Mouse (Mus musculus) forebrain, embryonic 16.5 days (tissue): ENCODE measurements around the gene Tnni3k. TPM values are rescaled to one million over a fixed set of nuclear protein-coding genes. Genes with fewer than 3 reads are reported as not detected.

Experiments used
- ATAC-seq: fragments of 200-750 bp; cut with Nextera tagmentation; 2 replicates; pipeline ENCODE4 v1.8.0; 2017; ENCODE audit warnings: mild to moderate bottlenecking, moderate library complexity
- H3K27ac ChIP-seq: fragments of 300-500 bp; sonication (generic); 2 replicates; pipeline ENCODE4 v1.5.1; 2014; ENCODE audit warnings: low read length, control low read depth
- H3K27me3 ChIP-seq: fragments of 300-500 bp; sonication (generic); replicated peaks from 2 replicates; pipeline ENCODE4 v1.6.1; 2014; ENCODE audit warnings: low read length; ENCODE audit not compliant: control insufficient read depth, insufficient read depth
- H3K36me3 ChIP-seq: fragments of 300-500 bp; sonication (generic); 2 replicates; pipeline ENCODE4 v1.6.1; 2014; ENCODE audit not compliant: control insufficient read depth, insufficient read depth
- H3K4me1 ChIP-seq: fragments of 300-500 bp; sonication (generic); replicated peaks from 2 replicates; pipeline ENCODE4 v1.6.1; 2014; ENCODE audit warnings: low read length; ENCODE audit not compliant: control insufficient read depth, insufficient read depth
- H3K4me2 ChIP-seq: fragments of 300-500 bp; sonication (generic); 2 replicates; pipeline ENCODE4 v1.6.1; 2014; ENCODE audit warnings: mild to moderate bottlenecking, low read length, control low read depth
- H3K4me3 ChIP-seq: fragments of 300-500 bp; sonication (generic); replicated peaks from 2 replicates; pipeline ENCODE4 v1.5.1; 2014; ENCODE audit warnings: mild to moderate bottlenecking, low read length, control low read depth
- H3K9ac ChIP-seq: fragments of 300-500 bp; sonication (generic); replicated peaks from 2 replicates; pipeline ENCODE4 v1.6.1; 2014; ENCODE audit warnings: low read depth, low read length, control low read depth
- H3K9me3 ChIP-seq: fragments of 300-500 bp; sonication (generic); 2 replicates; pipeline ENCODE4 v1.6.1; 2016; ENCODE audit warnings: low read length; ENCODE audit not compliant: control insufficient read depth
- WGBS: fragments of 180-500 bp; shearing (Covaris S2); extraction: QIAGEN DNeasy Blood & Tissue Kit; methylation state at CpG from one replicate; pipeline ENCODE4 v1.1.7; 2014; 5-methylcytosine and 5-hydroxymethylcytosine counted together
- polyA plus RNA-seq: library from polyadenylated mRNA; unstranded; fragments of >200 nt; fragmentation: Nextera tagmentation; extraction: Ambion mirVana; gene quantifications from 2 replicates; pipeline ENCODE4 v1.2.1, GENCODE M21; 2015

Gene Tnni3k
- polyA plus RNA-seq, 1 experiment from 2014 or later, result 0.11 TPM

DNA sequence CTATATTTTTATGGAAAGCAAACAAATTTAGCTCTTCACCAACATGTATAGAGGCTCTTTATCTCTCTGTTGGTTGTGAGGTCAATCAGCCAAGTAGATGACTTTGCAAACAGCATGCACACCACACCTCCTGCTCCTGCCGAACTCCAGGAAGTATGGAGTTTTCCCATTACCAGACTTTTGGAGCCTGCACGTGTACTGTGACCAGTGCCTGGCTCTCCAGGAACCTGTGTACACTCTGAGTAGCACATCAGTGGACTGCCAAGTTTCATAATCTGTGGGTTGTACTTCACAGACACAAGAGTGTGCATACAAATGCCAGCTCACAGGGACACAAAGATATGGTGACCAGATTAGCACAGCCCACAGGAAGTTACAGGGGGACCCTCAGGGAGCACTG lies 84.2 kb downstream of the Tnni3k start:
- 80% methylated on average over 2 of the region's 2 CpGs for WGBS
- ATAC-seq, result no peak
- Histone ChIP-seq H3K4me1 (no peaks in the 10 kb centered on the region), H3K36me3 (no peaks in the 10 kb centered on the region), H3K9ac (no peak overlapping the region), H3K9me3 (no peaks in the 10 kb centered on the region), H3K27me3 (no peaks in the 10 kb centered on the region), H3K4me3 (no peak overlapping the region), H3K4me2 (no peak overlapping the region), H3K27ac (no peak overlapping the region)

GRCm38 (mm10) chr3:154961284-154961683 lies 93.9 kb downstream of the Tnni3k start:
- no peak overlapping the region for H3K9ac ChIP-seq
- H3K4me3 ChIP-seq, result no peak overlapping the region
- ATAC-seq, result peak; percentile 90
- no peaks in the 10 kb centered on the region for H3K9me3 ChIP-seq
- H3K27ac ChIP-seq, result peak overlapping the region; percentile 31
- 52% methylated on average over 3 of the region's 3 CpGs for WGBS
- no peaks in the 10 kb centered on the region for H3K4me1 ChIP-seq
- H3K4me2 ChIP-seq, result no peak overlapping the region
- no peaks in the 10 kb centered on the region for H3K36me3 ChIP-seq
- H3K27me3 ChIP-seq, result no peaks in the 10 kb centered on the region

GRCm38 (mm10) chr3:154953088-154953487 lies 102.1 kb downstream of the Tnni3k start:
- 72% methylated on average over 2 of the region's 2 CpGs for WGBS
- no peaks in the 10 kb centered on the region for H3K27me3 ChIP-seq
- no peaks in the 10 kb centered on the region for H3K4me1 ChIP-seq
- no peak overlapping the region for H3K9ac ChIP-seq
- no peaks in the 10 kb centered on the region for H3K36me3 ChIP-seq
- no peak overlapping the region for H3K4me3 ChIP-seq
- no peak overlapping the region for H3K4me2 ChIP-seq
- no peak overlapping the region for H3K27ac ChIP-seq
- no peak for ATAC-seq
- H3K9me3 ChIP-seq, result no peaks in the 10 kb centered on the region

DNA sequence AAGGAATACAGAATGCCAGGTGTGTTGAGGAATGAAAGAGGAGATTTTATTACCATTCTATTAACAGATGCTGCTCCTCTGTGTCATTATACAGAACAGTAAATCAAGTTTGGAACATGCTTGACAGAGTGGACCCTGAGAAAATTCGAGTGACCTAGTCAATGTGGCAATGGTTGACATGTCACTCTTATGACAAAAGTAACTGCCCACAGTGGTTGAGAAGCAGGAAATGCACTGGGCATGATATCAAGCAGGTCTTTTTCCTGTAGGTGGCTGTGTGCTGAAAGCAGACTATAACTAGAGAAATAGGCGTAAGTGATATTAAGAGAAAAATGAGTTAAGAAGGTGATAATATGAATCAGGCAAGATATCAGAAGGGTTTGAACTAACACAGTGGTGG lies 105.7 kb downstream of the Tnni3k start:
- Histone ChIP-seq H3K9me3 (no peaks in the 10 kb centered on the region), H3K4me3 (no peak overlapping the region), H3K36me3 (no peaks in the 10 kb centered on the region), H3K9ac (no peak overlapping the region), H3K4me1 (no peaks in the 10 kb centered on the region), H3K27me3 (no peaks in the 10 kb centered on the region), H3K4me2 (no peak overlapping the region), H3K27ac (no peak overlapping the region)
- ATAC-seq, result no peak
- 75% methylated on average over 2 of the region's 2 CpGs for WGBS

DNA sequence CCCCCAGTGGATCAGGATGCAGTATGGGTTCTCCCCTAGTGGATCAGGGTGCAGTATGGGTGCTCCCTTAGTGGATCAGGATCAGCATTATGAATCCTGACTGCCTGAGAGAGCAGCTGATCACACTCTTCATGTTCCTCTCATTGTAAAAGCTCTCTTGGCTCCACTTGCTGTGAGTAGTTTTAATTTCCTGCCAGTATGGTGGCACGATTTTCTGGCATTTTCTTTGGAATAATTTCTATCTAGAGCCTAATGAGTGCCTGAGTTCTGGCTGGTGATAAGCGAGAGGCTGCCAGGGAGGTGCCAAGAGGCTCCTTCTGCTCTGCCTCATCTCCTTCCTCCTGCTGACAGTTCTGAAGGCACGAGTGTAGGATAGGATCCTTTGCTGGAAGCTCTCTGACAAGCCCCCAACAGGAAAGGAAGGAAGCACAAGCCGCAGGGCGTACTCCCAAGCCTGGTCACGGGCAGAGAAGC lies 109.5 kb downstream of the Tnni3k start:
- Histone ChIP-seq H3K4me2 (no peak overlapping the region), H3K4me1 (no peaks in the 10 kb centered on the region), H3K27ac (peak overlapping the region; percentile 17), H3K9ac (no peak overlapping the region), H3K9me3 (no peaks in the 10 kb centered on the region), H3K27me3 (no peaks in the 10 kb centered on the region), H3K36me3 (no peaks in the 10 kb centered on the region), H3K4me3 (no peak overlapping the region)
- ATAC-seq, result peak; percentile 97
- 62% methylated on average over 6 of the region's 6 CpGs for WGBS

- Histone ChIP-seq H3K27ac (no peak overlapping the region), H3K4me2 (no peak overlapping the region), H3K9me3 (no peaks in the 10 kb centered on the region), H3K27me3 (no peaks in the 10 kb centered on the region), H3K9ac (0 out of 2 replicates have a peak overlapping the region, but pooled peaks have one; percentile 0), H3K4me1 (peaks cover 6% of the 10 kb centered on the region), H3K4me3 (no peak overlapping the region), H3K36me3 (no peaks in the 10 kb centered on the region)
- ATAC-seq, result peak; percentile 36; the same call in 1 of the 2 replicates
- 47% methylated on average over 8 of the region's 8 CpGs for WGBS
These were observed 127.5 kb downstream of the Tnni3k start for GRCm38 (mm10) chr3:154927757-154928156.

- H3K4me3 ChIP-seq, result no peak overlapping the region
- no peaks in the 10 kb centered on the region for H3K36me3 ChIP-seq
- ATAC-seq, result no peak
- no peak overlapping the region for H3K4me2 ChIP-seq
- no peaks in the 10 kb centered on the region for H3K27me3 ChIP-seq
- H3K27ac ChIP-seq, result no peak overlapping the region
- 92% methylated on average over 8 of the region's 8 CpGs for WGBS
- no peak overlapping the region for H3K9ac ChIP-seq
- no peaks in the 10 kb centered on the region for H3K9me3 ChIP-seq
- peaks cover 6% of the 10 kb centered on the region for H3K4me1 ChIP-seq
These were observed 130.3 kb downstream of the Tnni3k start for GRCm38 (mm10) chr3:154924936-154925335.

- H3K9me3 ChIP-seq, result no peaks in the 10 kb centered on the region
- no peak overlapping the region for H3K9ac ChIP-seq
- no peak overlapping the region for H3K27ac ChIP-seq
- H3K4me3 ChIP-seq, result no peak overlapping the region
- no peaks in the 10 kb centered on the region for H3K36me3 ChIP-seq
- 58% methylated on average over 1 of the region's 1 CpGs for WGBS
- no peak for ATAC-seq
- H3K4me1 ChIP-seq, result no peaks in the 10 kb centered on the region
- H3K4me2 ChIP-seq, result no peak overlapping the region
- H3K27me3 ChIP-seq, result no peaks in the 10 kb centered on the region
These were observed 139.6 kb downstream of the Tnni3k start for GRCm38 (mm10) chr3:154915566-154915965.

DNA sequence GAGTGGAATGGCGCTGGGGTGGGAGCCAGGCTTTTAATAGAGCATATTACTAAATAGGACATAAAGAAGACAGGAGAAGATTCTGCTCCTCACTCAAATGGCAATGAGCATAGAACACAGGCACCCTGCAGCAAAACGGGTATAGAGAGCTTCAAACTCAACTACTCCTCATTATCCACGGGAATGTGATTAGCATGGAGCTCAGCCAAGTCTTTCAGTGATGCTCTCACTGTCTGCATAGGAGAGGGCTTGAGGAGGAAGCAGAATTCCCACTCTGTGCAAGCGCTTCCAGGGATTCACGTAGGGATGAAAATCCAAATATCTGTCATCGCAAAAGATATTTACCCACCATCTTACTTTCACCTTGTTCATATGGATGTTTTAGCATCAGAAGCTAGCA lies 141.6 kb downstream of the Tnni3k start:
- H3K36me3 ChIP-seq, result no peaks in the 10 kb centered on the region
- ATAC-seq, result no peak
- H3K4me2 ChIP-seq, result no peak overlapping the region
- H3K4me3 ChIP-seq, result no peak overlapping the region
- H3K9me3 ChIP-seq, result no peaks in the 10 kb centered on the region
- no peaks in the 10 kb centered on the region for H3K4me1 ChIP-seq
- no peak overlapping the region for H3K9ac ChIP-seq
- no peaks in the 10 kb centered on the region for H3K27me3 ChIP-seq
- 44% methylated on average over 6 of the region's 6 CpGs for WGBS
- H3K27ac ChIP-seq, result no peak overlapping the region

DNA sequence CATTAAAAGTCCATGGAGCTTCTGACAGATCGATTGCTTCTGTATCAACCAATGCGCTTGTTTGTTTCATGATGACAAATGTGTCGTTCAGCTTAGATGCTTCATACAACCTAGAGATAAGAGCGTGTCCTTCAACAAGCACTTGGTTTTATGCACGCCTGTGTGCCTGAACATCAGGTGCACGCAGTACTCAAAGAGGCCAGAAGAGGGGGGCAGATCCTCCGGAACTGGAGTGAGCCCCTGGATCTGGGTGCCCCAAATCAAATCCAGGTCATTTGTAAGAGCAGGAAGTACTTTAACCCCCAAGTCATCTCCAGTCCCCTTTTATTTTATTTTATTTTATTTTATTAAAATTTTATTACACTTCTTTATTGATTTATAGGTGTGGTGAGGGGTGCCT lies 158.5 kb downstream of the Tnni3k start:
- WGBS, result 74% methylated on average over 7 of the region's 7 CpGs
- Histone ChIP-seq H3K9ac (no peak overlapping the region), H3K36me3 (no peaks in the 10 kb centered on the region), H3K27me3 (no peaks in the 10 kb centered on the region), H3K4me3 (no peak overlapping the region), H3K27ac (no peak overlapping the region), H3K4me1 (no peaks in the 10 kb centered on the region), H3K9me3 (no peaks in the 10 kb centered on the region), H3K4me2 (no peak overlapping the region)
- ATAC-seq, result no peak
